Mouse (Mus musculus) ES-E14 (cell line): ENCODE measurements at regions not wholly inside any gene's neighbourhood (a gene's known extent, or its start where the extent isn't known, plus 50 kb on each side); places are given as distances from the start of the nearest gene placed in this dataset.

Experiments used
- CHD2 ChIP-seq: IDR thresholded peaks from 2 replicates; pipeline ENCODE4 v1.6.1; 2014; ENCODE audit warnings: mild to moderate bottlenecking, low read depth, low read length, inconsistent platforms
- HCFC1 ChIP-seq: IDR thresholded peaks from 2 replicates; pipeline ENCODE4 v1.6.1; 2012; ENCODE audit warnings: low read length, inconsistent platforms, borderline replicate concordance; ENCODE audit not compliant: insufficient read depth
- MAFK ChIP-seq: IDR thresholded peaks from 2 replicates; pipeline ENCODE4 v1.6.1; 2014; ENCODE audit warnings: mild to moderate bottlenecking, low read depth, low read length, inconsistent platforms; ENCODE audit not compliant: insufficient read depth
- ZC3H11A ChIP-seq: IDR thresholded peaks from 2 replicates; pipeline ENCODE4 v1.6.1; 2012; ENCODE audit warnings: low read depth, mild to moderate bottlenecking, inconsistent platforms, low read length, borderline replicate concordance
- ZNF384 ChIP-seq: IDR thresholded peaks from 2 replicates; pipeline ENCODE4 v1.6.1; 2012; ENCODE audit warnings: low read depth, low read length, inconsistent platforms

- no peak for TF ChIP-seq ZNF384
- TF ChIP-seq CHD2, result no peak
- TF ChIP-seq HCFC1, result no peak
- TF ChIP-seq MAFK, result no peak
- TF ChIP-seq ZC3H11A, result no peak
Observed at GRCm38 (mm10) chr1:120974661-120975060, 357.7 kb downstream of the Insig2 start.
